Mouse (Mus musculus): ENCODE measurements around the gene Wasf2. TPM values are rescaled to one million over a fixed set of nuclear protein-coding genes. Genes with fewer than 3 reads are reported as not detected.

Wasf2 gene
- polyA plus RNA-seq, 1 experiment from 2014 or later: 109 TPM

- Histone ChIP-seq H3K27ac (no peak overlapping the region), H3K4me3 (replicated peaks) (no peak overlapping the region), H3K4me1 (peaks cover 18% of the 10 kb centered on the region), H3K36me3 (peaks cover 28% of the 10 kb centered on the region), H3K4me2 (no peak overlapping the region), H3K9me3 (replicated peaks) (no peaks in the 10 kb centered on the region), H3K9ac (no peak overlapping the region), H3K27me3 (no peaks in the 10 kb centered on the region)
- no peak for ATAC-seq (replicated peaks; ENCODE audit: low FRiP score)
- 73% methylated on average over 1 of the region's 1 CpGs for WGBS
Measured at GRCm38 (mm10) chr4:133136946-133137345, 6.6 kb downstream of the Wasf2 start.

GRCm38 (mm10) chr4:133138971-133139370, 8.7 kb downstream of the Wasf2 start:
- peaks cover 25% of the 10 kb centered on the region for H3K36me3 ChIP-seq
- no peak overlapping the region for H3K4me3 ChIP-seq (replicated peaks)
- no peak overlapping the region for H3K4me2 ChIP-seq
- H3K9ac ChIP-seq: no peak overlapping the region
- no peaks in the 10 kb centered on the region for H3K27me3 ChIP-seq
- peaks cover 10% of the 10 kb centered on the region for H3K4me1 ChIP-seq
- ATAC-seq (replicated peaks; ENCODE audit: low FRiP score): no peak
- WGBS: 73% methylated on average over 4 of the region's 4 CpGs
- H3K27ac ChIP-seq: peak overlapping the region; percentile 64
- no peaks in the 10 kb centered on the region for H3K9me3 ChIP-seq (replicated peaks)

- WGBS: 86% methylated on average over 5 of the region's 5 CpGs
- Histone ChIP-seq H3K9me3 (replicated peaks) (no peaks in the 10 kb centered on the region), H3K9ac (no peak overlapping the region), H3K4me2 (no peak overlapping the region), H3K4me1 (peaks cover 31% of the 10 kb centered on the region), H3K4me3 (replicated peaks) (no peak overlapping the region), H3K27ac (no peak overlapping the region), H3K36me3 (peaks cover 3% of the 10 kb centered on the region; the same call in 1 of the 2 replicates), H3K27me3 (no peaks in the 10 kb centered on the region)
- ATAC-seq (replicated peaks; ENCODE audit: low FRiP score): no peak
Measured at GRCm38 (mm10) chr4:133155006-133155405, 24.7 kb downstream of the Wasf2 start.

- no peak overlapping the region for H3K27ac ChIP-seq
- peaks cover 38% of the 10 kb centered on the region for H3K4me1 ChIP-seq
- H3K9ac ChIP-seq: no peak overlapping the region
- H3K4me2 ChIP-seq: no peak overlapping the region
- H3K36me3 ChIP-seq: peaks cover 11% of the 10 kb centered on the region
- ATAC-seq (replicated peaks; ENCODE audit: low FRiP score): no peak
- H3K27me3 ChIP-seq: no peaks in the 10 kb centered on the region
- H3K9me3 ChIP-seq (replicated peaks): no peaks in the 10 kb centered on the region
- 78% methylated on average over 6 of the region's 6 CpGs for WGBS
- H3K4me3 ChIP-seq (replicated peaks): no peak overlapping the region
Measured at GRCm38 (mm10) chr4:133155726-133156125, 25.4 kb downstream of the Wasf2 start.

GRCm38 (mm10) chr4:133156422-133156821, 26.1 kb downstream of the Wasf2 start:
- H3K4me2 ChIP-seq: no peak overlapping the region
- peaks cover 42% of the 10 kb centered on the region for H3K4me1 ChIP-seq
- H3K4me3 ChIP-seq (replicated peaks): no peak overlapping the region
- H3K9me3 ChIP-seq (replicated peaks): no peaks in the 10 kb centered on the region
- no peaks in the 10 kb centered on the region for H3K27me3 ChIP-seq
- no peak overlapping the region for H3K9ac ChIP-seq
- WGBS: 63% methylated on average over 4 of the region's 4 CpGs
- ATAC-seq (replicated peaks; ENCODE audit: low FRiP score): no peak
- no peak overlapping the region for H3K27ac ChIP-seq
- peaks cover 13% of the 10 kb centered on the region for H3K36me3 ChIP-seq

- no peak overlapping the region for H3K4me2 ChIP-seq
- peak overlapping the region; percentile 5; the same call in 1 of the 2 replicates for H3K27ac ChIP-seq
- H3K9ac ChIP-seq: no peak overlapping the region
- H3K27me3 ChIP-seq: no peaks in the 10 kb centered on the region
- peaks cover 42% of the 10 kb centered on the region for H3K4me1 ChIP-seq
- H3K9me3 ChIP-seq (replicated peaks): no peaks in the 10 kb centered on the region
- H3K4me3 ChIP-seq (replicated peaks): no peak overlapping the region
- H3K36me3 ChIP-seq: peaks cover 13% of the 10 kb centered on the region
- WGBS: 63% methylated on average over 10 of the region's 10 CpGs
- no peak for ATAC-seq (replicated peaks; ENCODE audit: low FRiP score)
Measured at GRCm38 (mm10) chr4:133156831-133157230, 26.5 kb downstream of the Wasf2 start.

- no peak for ATAC-seq (replicated peaks; ENCODE audit: low FRiP score)
- Histone ChIP-seq H3K9ac (no peak overlapping the region), H3K36me3 (peaks cover 15% of the 10 kb centered on the region), H3K4me3 (replicated peaks) (no peak overlapping the region), H3K4me2 (no peak overlapping the region), H3K27ac (peak overlapping the region; percentile 70), H3K4me1 (peaks cover 39% of the 10 kb centered on the region), H3K9me3 (replicated peaks) (no peaks in the 10 kb centered on the region), H3K27me3 (no peaks in the 10 kb centered on the region)
- whole genome bisulfite sequencing: 69% methylated on average over 6 of the region's 6 CpGs
Measured at GRCm38 (mm10) chr4:133159127-133159526, 28.8 kb downstream of the Wasf2 start.

- no peaks in the 10 kb centered on the region for H3K9me3 ChIP-seq (replicated peaks)
- no peak overlapping the region for H3K4me2 ChIP-seq
- ATAC-seq (replicated peaks; ENCODE audit: low FRiP score): no peak
- WGBS: 58% methylated on average over 4 of the region's 4 CpGs
- H3K4me3 ChIP-seq (replicated peaks): no peak overlapping the region
- H3K4me1 ChIP-seq: peaks cover 39% of the 10 kb centered on the region
- peak overlapping the region; percentile 70 for H3K27ac ChIP-seq
- no peak overlapping the region for H3K9ac ChIP-seq
- peaks cover 20% of the 10 kb centered on the region for H3K36me3 ChIP-seq
- no peaks in the 10 kb centered on the region for H3K27me3 ChIP-seq
Measured at GRCm38 (mm10) chr4:133159646-133160045, 29.3 kb downstream of the Wasf2 start.

- Histone ChIP-seq H3K4me2 (no peak overlapping the region), H3K27me3 (no peaks in the 10 kb centered on the region), H3K9ac (no peak overlapping the region), H3K36me3 (peaks cover 26% of the 10 kb centered on the region), H3K4me3 (replicated peaks) (no peak overlapping the region), H3K27ac (0 out of 2 replicates have a peak overlapping the region, but pooled peaks have one; percentile 70), H3K9me3 (replicated peaks) (no peaks in the 10 kb centered on the region), H3K4me1 (peaks cover 39% of the 10 kb centered on the region)
- no peak for ATAC-seq (replicated peaks; ENCODE audit: low FRiP score)
- 80% methylated on average over 8 of the region's 8 CpGs for WGBS
Measured at GRCm38 (mm10) chr4:133160211-133160610, 29.9 kb downstream of the Wasf2 start.

- no peak for ATAC-seq (replicated peaks; ENCODE audit: low FRiP score)
- H3K9ac ChIP-seq: no peak overlapping the region
- no peak overlapping the region for H3K4me2 ChIP-seq
- H3K27ac ChIP-seq: no peak overlapping the region
- no peak overlapping the region for H3K4me3 ChIP-seq (replicated peaks)
- peaks cover 28% of the 10 kb centered on the region for H3K36me3 ChIP-seq
- no peaks in the 10 kb centered on the region for H3K27me3 ChIP-seq
- peaks cover 39% of the 10 kb centered on the region for H3K4me1 ChIP-seq
- no peaks in the 10 kb centered on the region for H3K9me3 ChIP-seq (replicated peaks)
- WGBS: 30% methylated on average over 4 of the region's 4 CpGs
Measured at GRCm38 (mm10) chr4:133160821-133161220, 30.5 kb downstream of the Wasf2 start.

- WGBS: 68% methylated on average over 6 of the region's 6 CpGs
- no peak overlapping the region for H3K4me3 ChIP-seq (replicated peaks)
- no peak for ATAC-seq (replicated peaks; ENCODE audit: low FRiP score)
Measured at GRCm38 (mm10) chr4:133162196-133162595, 31.9 kb downstream of the Wasf2 start.

GRCm38 (mm10) chr4:133166773-133167172, 36.5 kb downstream of the Wasf2 start:
- H3K36me3 ChIP-seq: peaks cover 37% of the 10 kb centered on the region
- peaks cover 25% of the 10 kb centered on the region for H3K4me1 ChIP-seq
- WGBS: 61% methylated on average over 9 of the region's 9 CpGs
- H3K4me2 ChIP-seq: no peak overlapping the region
- H3K27ac ChIP-seq: peak overlapping the region; percentile 23
- no peak for ATAC-seq (replicated peaks; ENCODE audit: low FRiP score)
- no peaks in the 10 kb centered on the region for H3K9me3 ChIP-seq (replicated peaks)
- H3K4me3 ChIP-seq (replicated peaks): no peak overlapping the region
- no peak overlapping the region for H3K9ac ChIP-seq
- no peaks in the 10 kb centered on the region for H3K27me3 ChIP-seq

More at GRCm38 (mm10) chr4:133162196-133162595, 31.9 kb downstream of the Wasf2 start:
- Histone ChIP-seq H3K27me3 (no peaks in the 10 kb centered on the region), H3K4me2 (no peak overlapping the region), H3K9ac (no peak overlapping the region), H3K27ac (no peak overlapping the region), H3K4me1 (peaks cover 36% of the 10 kb centered on the region), H3K36me3 (peaks cover 41% of the 10 kb centered on the region), H3K9me3 (replicated peaks) (no peaks in the 10 kb centered on the region)

Measured in kidney, embryonic 15.5 days (tissue).